Mouse (Mus musculus): ENCODE measurements around the gene Adgrf3.
"Not testable (repeated sequence)": the region's sequence is repeated elsewhere in the genome, so short reads cannot be mapped to it uniquely, and the experiment has no call there.

The Adgrf3 gene

DNA sequence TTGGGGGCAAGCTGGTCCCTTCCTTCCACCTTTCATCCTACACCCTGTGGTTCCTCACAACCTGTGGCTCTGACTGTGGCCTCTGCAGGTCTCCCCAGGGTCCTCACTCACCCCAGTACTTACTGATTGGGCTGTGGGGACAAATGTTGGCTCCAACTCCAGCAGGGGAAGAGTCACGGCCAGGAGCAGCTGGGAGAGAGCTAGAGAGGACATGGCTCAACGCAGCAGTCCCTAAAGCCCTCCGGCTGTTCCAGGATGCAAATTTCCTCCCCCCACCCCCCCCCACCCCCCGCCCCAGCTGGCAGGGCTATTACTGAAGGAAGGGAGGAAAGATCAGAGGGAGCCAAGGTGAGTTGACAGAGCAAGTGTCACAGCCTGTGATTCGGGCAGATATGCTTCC lies at the start of gene Adgrf3:
Adgrf3 (minus strand) TSS at position 230 of the 400 bp plus-strand sequence.
- DNase-seq: no peak

DNA sequence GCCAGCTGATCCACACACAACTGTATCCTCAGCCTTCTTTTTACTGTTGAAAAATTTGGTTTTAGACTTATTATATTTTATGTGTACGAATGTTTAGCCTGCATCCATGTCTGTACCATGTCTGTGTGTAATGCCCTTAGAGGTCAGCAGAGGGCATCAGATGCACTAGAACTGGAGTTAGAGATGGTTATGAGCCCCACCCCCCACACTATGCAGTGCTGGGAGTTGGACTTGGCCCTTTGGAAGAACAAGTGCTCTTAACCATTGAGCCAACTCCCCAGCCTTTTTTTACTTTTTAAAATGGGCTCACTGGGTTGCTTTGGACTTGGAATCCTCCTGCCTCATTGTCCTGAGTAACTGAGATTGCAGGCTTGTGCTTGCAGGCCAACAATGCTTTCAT lies 42.1 kb upstream of the Adgrf3 start:
- no peak for DNase-seq

DNA sequence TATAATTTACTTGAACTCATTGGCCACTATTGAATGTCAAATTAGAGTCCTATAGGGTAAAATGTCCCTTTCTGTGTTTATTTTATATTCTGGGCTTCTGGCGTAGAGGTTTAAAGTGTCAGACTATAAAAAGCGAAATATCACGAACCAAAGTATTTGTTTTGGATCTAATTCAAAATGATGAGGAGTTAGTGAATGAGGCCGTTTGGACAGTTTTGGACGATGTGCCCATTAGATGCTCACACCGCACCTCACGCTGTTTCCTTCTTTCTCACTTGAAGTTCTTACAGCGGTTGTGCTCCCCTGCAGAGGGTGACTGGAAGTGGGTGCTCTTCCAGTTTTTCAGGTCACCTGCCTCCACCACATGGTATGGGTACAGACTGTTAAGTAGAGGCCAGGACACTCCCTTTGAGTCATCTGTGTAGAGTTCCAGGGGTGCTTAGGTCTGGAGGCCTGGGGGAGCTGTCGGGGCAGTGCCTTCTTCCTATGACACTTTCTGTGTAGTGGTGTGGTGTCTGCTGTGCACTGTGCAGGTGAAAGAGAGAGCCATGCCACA lies 40.4 kb upstream of the Adgrf3 start:
- no peak for DNase-seq

DNA sequence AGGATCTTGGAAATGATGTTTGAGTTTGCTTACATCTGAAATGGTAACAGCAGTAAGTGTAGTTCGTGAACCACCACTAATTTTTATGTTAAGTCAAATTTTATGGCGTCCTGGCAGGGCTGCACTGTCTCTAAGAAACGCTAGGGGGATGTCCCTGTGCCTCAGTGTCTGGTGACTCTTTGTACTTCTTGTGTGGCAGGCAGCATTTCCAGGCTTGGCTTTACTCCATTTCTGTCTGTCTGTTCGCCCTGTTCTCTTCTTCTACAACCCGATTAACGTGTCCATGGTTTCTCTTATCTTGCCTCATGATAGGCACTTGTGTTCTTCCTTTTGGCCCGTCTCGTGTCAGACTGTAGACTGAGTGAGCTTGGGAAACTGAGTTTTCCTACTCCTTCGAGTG lies 38.2 kb upstream of the Adgrf3 start:
- no peak for DNase-seq

DNA sequence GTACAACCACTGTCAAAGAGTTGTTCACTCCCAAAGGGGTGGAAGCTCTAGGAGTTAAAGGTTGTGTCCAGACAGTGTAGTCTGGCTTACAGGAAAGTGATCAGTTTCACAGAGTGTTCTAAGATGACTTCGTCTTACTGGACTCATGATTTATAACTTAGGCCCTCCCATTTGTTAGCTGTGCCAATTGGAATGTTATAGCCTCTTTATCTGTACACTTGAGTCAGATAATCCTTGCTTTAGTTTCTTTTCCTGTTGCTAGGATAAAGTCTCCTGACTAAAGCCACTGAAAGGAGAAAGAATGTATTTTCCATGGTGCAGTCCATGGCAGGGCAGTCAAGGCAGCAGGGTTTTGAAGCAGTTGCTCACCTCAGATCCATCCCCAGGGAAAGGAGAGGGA lies 36.9 kb upstream of the Adgrf3 start:
- no peak for DNase-seq

DNA sequence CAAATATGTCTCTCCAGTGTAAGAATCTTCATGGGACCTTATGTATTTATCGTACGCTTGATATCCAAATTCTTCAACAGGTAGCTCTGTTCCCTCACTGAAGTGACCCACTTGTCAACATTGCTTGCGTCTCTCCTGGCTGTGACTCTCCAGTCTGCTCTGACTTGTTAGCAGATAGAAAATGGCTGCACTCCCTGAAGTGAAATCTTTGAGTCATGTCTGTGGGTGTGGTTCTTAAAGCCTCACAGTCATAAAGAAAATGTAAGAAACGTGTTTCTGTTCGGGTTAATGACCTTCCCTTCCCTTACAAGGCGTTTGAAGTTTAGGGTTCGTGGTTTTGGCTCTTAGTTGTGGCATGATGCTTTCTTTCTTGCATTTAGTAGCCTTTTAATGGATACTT lies 35.0 kb upstream of the Adgrf3 start:
- no peak for DNase-seq

DNA sequence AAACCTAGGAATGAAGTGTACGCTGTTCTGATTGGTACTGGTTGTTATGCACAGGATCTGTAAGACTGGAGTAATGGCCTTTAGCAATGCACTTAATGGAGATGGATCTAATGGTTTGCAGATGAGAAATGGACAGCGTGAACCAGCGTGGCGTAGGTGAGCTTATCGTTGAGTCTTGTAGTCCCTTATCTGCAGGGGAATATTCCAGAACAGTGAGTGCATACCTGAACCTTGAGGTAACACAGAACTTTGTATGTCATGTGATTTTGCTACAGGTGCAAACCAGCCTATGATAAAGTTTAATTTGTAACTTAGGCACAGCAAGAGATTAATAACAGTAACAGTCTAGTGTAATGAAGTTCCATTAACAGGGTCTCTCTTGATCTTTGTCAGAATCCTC lies 33.0 kb upstream of the Adgrf3 start:
- no peak for DNase-seq

DNA sequence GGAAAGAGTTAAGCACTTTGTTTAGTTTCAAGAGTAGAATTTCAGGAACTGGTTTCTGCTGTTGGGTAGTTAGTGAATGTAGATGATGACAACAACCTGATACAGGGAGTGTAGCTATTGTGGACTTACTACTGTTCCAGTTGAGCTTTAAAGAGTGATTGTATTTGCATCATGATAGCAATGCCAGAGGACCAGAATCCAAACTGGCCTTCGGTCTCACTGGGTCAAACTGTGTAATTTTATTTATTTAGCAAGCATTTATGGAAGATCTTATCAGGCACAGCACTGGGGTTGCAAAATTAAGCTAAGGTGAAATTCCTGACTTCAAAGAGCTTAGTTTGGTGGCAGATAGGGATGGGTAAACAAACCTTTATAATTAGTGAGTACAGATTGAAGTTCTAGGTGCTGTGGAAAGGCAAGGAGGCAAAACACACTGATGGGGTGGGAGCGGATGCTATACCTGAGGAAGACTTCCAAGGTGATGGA lies 30.2 kb upstream of the Adgrf3 start:
- no peak for DNase-seq

DNA sequence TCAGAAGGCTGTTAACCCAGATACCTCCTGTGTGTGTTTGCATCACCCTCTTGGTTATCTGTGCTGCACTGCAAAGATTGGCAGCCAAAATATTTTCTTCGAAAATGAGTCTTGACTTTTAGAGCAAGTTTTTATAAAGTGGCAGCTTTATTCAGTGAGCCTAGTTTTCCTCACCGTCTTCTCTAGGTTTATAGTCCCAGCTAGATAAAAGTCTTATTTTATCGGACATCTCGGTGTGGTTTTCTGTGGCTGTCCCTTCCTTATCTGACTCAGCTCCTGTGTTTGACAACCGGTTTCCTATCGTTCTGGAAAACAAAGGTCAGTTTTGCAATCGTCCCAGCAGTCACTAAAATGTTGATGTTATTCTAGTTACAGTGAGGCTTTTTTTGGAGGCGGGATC lies 28.5 kb upstream of the Adgrf3 start:
- no peak for DNase-seq

DNA sequence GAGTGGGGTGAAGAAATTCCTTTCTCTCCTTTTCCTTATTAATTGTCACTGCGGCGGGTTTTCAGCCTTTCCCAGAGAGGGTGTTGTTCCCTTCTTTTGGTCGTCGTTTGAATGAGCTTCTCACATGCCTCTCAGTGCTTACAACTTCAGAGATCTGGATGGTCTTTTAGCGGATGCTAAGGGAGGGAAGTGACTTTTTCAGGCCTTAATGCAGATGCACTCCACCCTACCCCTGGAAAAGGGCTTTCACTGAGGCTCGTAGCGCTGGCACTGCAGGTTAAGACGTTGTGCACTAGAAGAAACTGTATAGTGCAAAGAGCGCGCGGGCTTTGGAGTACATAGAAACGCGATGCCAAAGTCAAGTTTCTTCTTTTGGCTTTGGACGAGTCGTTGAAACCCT lies 27.5 kb upstream of the Adgrf3 start:
- no peak for DNase-seq

DNA sequence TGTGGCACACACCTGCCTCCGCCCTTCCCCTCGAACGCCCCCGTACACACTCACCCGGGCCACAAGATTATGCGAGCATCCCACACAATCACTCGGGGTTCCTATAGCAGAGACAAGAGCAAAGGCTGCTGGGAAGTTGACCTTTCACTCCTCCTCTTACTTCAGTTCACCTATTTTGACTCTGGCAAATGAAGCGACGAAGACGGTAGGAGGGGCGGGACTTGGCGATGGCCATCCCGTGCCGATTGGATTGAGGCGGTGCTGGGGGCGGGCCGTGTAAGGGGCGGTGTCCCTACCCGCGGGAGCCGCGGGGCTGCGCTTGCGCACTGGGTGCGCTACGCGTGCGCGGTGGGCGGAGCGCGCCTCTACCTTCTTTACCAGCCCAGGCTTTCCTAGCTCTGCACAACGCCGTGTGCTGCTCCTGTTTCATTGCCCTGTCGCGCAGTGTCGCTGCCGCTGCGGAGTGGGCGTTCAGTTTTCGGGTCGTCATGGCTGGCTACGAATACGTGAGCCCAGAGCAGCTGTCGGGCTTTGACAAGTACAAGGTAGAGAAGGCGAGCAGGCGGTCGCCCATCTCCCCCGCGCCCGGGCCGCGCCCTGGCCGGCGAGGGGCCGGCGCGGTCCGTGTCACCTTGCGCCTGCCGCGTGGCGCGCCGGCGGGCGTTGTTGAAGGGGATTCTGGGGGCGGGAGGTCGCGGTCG lies 26.9 kb upstream of the Adgrf3 start, which contains the start of gene Selenoi:
Selenoi (plus strand) TSS at position 311 of the 701 bp plus-strand sequence.
- DNase-seq: peak; percentile 100

DNA sequence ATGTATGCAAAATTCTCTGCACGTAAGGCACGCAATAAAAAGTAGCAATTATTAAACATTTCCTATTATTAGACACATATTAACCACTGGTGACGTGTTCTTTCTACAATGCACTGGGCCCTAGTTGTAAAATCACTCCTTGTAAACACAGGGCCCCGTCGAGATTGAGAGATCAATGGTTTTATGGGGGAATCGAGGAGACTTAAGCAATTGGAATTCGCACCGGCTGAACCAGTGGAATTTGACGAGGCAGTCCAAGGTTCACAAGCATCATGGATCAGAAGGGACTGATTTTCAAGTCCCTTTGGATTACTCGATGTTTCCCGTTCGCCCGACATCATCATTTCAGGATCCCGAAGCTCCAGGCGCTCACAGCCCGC lies 26.4 kb upstream of the Adgrf3 start:
- DNase-seq: no peak

DNA sequence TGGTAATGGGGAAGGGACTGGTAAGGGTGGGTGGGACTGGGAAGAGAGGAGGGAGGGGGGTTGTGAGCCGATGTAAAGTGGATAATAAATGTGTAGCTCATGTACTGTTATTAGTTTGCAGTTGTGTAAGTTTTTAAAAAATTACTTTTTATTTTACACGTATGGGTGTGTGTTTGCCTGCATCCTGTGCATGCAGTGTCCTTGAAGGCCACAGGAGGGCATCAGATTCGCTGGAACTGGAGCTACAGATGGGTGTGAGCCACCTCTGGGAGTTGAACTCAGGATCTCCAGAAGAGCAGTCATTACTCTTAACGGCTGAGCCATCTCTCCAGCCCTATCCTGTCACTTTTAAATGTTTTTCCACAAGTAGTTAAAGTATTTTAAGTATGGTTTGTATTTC lies 25.4 kb upstream of the Adgrf3 start:
- DNase-seq: peak; percentile 43

DNA sequence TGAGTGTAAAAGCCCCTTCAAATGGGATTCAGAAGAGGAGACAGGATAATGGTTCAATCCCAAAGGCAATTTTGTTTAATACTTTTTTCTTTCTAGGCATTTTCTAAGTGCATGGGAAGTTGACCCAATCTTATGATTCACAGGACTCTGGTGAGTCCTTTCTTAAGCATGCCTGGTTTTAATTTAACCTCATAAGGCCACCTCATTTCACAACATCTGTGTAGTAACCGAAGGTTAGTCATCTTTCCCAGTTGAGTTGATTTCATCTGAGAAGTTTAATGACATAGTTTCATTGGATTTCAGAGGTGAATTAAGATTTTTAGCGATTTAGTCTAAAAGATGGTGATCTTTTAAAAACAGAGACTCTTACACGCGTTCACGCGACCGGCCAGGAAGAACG lies 17.2 kb upstream of the Adgrf3 start:
- no peak for DNase-seq

DNA sequence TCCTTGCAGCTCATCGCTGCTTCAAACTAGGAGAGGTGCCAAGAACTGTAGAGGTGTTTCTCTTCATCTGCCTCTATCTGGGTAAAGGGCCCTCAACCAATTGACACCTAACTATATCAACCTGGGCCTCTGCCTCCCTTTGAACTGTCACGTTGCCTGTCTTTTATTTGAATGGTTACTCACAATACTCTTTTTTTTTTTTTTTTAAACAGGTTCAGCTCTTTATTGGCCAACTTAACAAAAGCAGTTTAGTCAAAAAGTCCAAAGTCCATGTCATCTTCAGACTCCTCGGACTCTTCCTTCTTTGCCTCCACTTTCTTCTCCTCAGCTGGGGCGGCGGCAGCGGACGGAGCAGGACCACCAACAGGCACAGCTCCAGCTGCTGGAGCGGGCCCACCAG lies 15.1 kb upstream of the Adgrf3 start:
- no peak for DNase-seq

DNA sequence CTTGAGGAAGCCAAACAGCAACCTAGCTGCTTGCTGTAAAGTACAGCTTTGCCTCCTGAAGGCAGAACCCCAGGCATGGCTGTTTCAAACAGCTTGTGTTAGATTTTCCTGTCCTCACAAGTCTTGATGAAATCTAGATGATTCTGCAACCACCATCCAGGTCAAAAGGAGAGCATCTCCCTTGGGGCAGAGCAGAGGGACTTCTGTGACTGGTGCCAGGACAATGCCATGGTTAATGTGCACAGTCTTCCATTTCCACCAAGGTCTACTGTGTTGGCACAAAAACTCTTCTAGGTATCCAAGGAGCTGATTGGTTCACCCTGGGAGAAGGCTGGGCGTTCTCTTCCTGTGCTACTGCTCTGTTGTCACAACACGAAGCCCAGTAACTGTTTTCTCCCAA lies 14.2 kb upstream of the Adgrf3 start:
- no peak for DNase-seq

DNA sequence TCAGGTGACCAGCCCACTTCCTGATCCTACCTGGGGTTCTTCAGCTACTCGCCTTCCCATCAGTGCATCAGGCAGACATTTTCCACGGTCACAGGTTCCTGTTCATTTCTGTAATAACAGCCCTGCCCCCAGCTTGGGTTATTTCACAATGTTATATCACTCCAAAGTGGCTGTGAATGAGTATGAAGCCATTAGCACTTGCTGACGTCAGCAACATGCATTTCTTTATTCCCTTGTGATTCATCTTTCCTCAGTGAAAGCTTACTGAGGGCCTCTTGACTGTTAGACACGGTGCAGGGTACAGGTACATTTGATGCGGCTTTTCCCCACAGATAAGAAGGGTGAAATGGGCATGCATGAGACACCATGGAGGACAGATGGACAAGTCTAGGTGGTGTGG lies 10.4 kb upstream of the Adgrf3 start:
- DNase-seq: no peak

DNA sequence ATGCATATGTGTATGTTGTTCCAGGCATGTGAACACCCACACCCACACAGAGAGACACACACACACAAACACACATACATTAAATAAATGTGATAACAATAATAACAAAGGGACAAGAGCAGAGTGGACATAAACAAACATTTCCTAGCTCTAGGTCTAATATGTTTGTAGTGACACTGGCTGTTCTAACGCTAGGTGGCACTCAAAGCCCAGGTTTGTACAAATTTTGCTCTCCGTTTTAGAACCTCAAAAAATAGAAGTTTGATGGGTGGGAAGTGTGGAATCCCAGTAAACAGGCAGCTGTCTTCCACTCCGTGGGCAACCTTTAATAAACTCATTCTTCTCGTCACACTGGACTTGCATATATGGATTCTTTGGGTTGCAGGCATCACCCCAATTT lies 9.4 kb upstream of the Adgrf3 start:
- peak; percentile 39 for DNase-seq

DNA sequence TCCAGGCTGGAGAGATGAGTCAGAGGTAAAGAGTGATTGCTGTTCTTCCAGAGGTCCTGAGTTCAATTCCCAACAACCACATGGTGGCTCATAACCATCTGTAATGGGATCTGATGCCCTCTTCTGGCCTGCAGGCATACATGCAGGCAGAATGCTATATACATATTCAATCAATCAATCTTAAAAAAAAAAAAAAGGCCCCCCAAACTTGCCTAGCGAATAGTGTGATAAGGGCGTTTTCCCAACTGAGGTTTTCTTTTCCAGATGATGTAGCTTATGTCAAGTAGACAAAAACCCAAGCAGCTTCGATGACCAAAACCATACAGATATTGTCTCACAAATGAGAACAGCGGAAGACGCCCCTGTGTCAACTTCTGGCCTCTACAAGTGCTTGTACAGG lies 5.2 kb upstream of the Adgrf3 start:
- DNase-seq: not testable (repeated sequence)

DNA sequence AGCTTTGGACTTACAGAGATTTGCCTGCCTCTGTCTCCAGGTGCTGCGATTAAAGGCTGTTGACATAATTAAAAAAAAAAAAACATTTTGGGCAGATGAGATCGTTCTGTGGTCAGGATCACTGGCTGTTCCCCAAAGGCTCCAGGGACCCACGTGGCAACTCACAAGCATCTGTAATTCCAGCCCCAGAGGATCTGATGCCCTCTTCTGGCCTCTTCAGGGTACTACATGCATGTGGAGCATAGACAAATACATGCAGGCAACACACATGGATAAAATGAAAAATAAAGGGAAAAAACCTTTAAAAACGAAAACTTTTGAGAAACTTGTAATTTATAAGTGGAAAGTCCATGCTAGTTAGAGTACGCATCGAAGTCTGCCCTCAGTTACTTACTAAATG lies 1.8 kb upstream of the Adgrf3 start:
- DNase-seq: no peak

DNA sequence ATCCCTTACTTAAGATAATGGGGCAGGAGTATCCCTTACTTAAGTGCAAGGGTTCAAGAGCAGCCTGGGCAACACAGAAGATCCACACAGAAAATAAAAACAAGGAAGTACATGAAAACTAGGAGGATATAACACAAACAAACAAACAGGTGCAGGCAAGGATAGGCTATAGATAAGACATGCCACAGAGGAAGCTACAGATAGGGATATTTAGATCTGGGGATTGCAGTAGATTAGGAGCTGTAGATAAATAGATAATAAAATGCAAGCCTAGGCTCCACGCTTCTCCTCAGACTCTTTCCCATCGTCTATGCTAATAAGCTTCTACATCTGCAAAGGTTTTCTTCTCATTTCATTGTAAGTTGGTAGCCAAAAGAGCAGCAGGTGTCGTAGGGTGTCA lies 488 bp downstream of the Adgrf3 start:
- DNase-seq: no peak

DNA sequence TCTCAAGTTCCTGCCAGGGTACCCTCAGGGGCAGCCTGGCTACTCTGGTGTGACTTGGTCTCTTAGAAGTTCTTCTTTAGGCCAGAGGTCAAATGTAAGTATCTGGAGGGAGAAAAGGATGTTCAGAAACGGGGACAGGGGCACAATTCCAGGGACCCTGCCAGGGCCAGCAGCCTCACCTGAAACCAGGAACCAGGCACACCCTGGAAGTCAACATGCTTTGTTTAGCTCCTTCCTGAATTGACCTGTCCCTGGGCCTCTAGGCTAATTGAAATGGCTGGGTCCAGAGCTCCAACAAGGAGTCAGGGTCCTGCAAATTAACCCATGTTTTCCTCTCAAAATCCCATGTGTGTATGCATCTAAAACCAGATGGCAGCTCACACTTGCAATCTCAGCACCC lies 1.1 kb downstream of the Adgrf3 start:
- DNase-seq: no peak

DNA sequence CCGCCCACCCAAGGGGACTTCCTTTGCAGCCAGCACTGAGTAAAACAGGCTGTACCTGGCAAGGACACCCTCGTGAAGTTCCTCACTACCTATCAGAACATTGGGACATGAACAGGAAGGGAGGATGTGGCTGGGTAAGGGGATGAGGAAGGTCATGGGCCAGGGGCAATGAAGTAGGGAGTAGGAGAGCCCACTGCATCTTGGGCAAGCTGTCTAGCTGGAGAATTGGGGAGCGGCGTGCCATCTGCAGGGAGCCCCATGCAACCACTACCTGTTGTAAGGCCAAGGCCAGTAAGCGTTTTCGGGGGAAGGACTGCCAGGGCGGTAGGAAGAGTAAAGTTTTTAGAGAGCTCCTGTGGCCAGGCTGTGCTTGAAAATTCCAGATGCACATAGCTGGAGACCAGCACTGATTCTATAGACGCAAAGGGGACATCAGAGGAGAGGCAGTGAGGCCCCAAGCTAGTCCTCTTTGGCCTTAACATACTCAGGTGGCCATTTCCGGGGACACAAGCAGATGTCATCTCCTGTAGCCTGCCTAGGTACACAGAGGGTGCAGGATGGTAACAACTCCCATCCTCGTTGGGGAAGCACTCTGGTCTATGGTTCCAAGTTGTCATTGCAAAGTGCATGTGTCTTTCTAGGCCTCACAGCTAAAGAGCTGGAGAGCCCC lies 2.2 kb downstream of the Adgrf3 start:
- no peak for DNase-seq

DNA sequence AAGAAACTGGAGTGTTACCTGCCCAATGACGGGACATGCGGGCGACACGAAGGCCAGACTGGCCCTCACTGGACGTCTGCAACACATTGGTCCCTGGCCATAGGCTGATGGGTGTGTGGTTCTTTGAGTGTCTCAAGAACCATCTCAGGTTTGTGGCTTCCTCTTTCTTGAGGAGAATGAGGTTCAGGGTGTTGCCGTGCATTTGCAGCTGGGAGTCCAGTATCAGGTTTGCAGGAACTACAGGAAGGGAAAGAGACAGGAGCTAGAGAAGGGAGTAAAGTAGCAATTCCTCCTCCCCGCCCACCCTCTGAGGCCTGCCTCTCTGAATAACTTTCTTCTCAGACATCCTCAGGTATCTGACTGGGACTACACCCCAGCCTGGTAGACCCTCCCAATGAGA lies 3.3 kb downstream of the Adgrf3 start:
- DNase-seq: no peak

DNA sequence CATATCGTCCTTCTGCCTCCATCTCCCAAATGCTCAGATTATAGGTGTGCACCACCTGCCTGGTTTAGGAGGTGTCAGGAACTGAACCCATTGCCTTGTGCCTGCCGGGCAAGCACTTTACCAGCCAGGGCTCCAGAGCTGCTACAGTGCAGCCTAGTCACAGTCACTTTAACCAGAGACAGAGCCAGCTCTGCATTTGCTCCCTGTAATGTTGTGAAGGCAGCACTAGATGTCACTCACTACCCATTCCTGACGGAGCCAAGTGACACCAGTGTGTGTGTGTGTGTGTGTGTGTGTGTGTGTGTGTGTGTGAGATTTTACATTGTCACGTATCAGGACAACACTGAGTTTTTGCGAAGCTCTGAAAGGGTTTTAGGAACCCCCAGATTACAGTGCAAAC lies 4.0 kb downstream of the Adgrf3 start:
- DNase-seq: peak; percentile 8
